Mouse (Mus musculus) cerebellum, adult 2 months (tissue): ENCODE measurements around the gene Nin. TPM values are rescaled to one million over a fixed set of nuclear protein-coding genes. Genes with fewer than 3 reads are reported as not detected.

Experiments used
- DNase-seq, 2 experiments: peaks; one replicate each; pipeline ENCODE4 v3.0.0; 2021
- H3K27ac ChIP-seq: fragments of 200-500 bp; 2 replicates; pipeline ENCODE4 v1.5.1; 2012; ENCODE audit warnings: low read length, control low read depth, inconsistent platforms; ENCODE audit not compliant: insufficient read depth
- H3K27me3 ChIP-seq: fragments of 200-500 bp; 2 replicates; pipeline ENCODE4 v1.6.1; 2012; ENCODE audit warnings: inconsistent platforms, mild to moderate bottlenecking, low read length, moderate library complexity; ENCODE audit not compliant: control insufficient read depth, insufficient read depth
- H3K4me1 ChIP-seq: fragments of 200-500 bp; 2 replicates; pipeline ENCODE4 v1.6.1; 2011; ENCODE audit warnings: low read length; ENCODE audit not compliant: control insufficient read depth, insufficient read depth
- H3K4me3 ChIP-seq: fragments of 200-500 bp; replicated peaks from 2 replicates; pipeline ENCODE3; 2011; ENCODE audit warnings: mild to moderate bottlenecking, low read depth, low read length, control low read depth; ENCODE audit not compliant: insufficient read depth
- CTCF ChIP-seq: fragments of 200-500 bp; IDR thresholded peaks from 2 replicates; pipeline ENCODE4 v1.5.1; 2011; ENCODE audit warnings: low read depth, mild to moderate bottlenecking, control low read depth, low read length, moderate library complexity, borderline replicate concordance; ENCODE audit not compliant: insufficient read depth
- POLR2A ChIP-seq: fragments of 200-500 bp; IDR thresholded peaks from 2 replicates; pipeline ENCODE4 v1.6.1; 2011; ENCODE audit warnings: low read length, control low read depth, borderline replicate concordance; ENCODE audit not compliant: insufficient read depth
- WGBS: fragments of 180-500 bp; shearing (Covaris S2); methylation state at CpG from one replicate; pipeline ENCODE4 v1.1.7; 2018; 5-methylcytosine and 5-hydroxymethylcytosine counted together
- polyA plus RNA-seq: library from polyadenylated mRNA; depleted of rRNA; stranded (reverse); fragments of >200 nt; gene quantifications from 2 replicates; pipeline ENCODE4 v1.2.3, GENCODE M21; 2012

The Nin gene
- polyA plus RNA-seq, 1 experiment = 7.2 TPM

DNA sequence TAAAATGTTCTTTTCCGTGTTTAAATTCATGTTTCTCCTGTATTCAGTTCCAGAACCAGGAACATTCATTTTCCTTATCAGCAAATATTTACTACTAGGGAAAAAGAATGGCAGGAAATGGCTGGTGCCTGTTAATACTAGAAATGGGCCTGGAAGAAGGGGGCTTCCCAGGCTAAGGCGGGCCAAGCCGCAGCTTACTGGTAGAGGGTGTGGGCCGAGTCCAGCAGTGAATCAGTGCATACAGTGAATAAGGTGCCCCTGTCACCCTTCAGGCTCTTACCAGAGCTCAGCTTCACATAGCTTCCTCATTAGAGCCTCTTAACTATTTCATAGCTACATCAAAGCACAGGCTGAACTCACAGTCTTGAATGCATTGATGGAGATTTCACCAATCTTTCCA, 89.9 kb downstream of the Nin start:
- no peak overlapping the region for H3K4me3 ChIP-seq
- no peak overlapping the region for H3K27ac ChIP-seq
- 93% methylated on average over 4 of the region's 4 CpGs for WGBS
- TF ChIP-seq CTCF (no peak), POLR2A (no peak)
- H3K4me1 ChIP-seq = no peaks in the 10 kb centered on the region
- H3K27me3 ChIP-seq = no peaks in the 10 kb centered on the region
- DNase-seq = no peak

DNA sequence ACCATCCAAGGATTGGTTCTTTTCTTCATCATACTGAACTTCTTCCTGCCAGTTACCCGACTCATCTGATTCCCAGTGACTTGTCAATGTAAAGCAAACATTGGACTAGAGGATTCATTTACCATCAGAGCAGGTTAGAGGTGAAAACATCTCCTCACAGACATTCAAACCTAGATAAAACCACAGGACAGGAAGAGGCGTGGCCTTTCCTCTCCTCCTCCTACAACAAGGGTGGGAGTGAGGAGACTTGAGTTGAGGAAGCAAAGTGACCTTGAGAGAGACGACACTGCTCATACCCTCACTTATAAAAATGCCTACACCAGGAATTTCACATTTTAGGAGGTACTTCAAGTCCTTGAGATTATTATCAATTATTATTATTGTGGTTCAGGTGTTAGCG, 95.4 kb downstream of the Nin start:
- Histone ChIP-seq H3K4me1 (no peaks in the 10 kb centered on the region), H3K27me3 (no peaks in the 10 kb centered on the region), H3K27ac (no peak overlapping the region), H3K4me3 (no peak overlapping the region)
- TF ChIP-seq POLR2A (no peak), CTCF (no peak)
- 87% methylated on average over 4 of the region's 4 CpGs for WGBS
- DNase-seq = no peak

DNA sequence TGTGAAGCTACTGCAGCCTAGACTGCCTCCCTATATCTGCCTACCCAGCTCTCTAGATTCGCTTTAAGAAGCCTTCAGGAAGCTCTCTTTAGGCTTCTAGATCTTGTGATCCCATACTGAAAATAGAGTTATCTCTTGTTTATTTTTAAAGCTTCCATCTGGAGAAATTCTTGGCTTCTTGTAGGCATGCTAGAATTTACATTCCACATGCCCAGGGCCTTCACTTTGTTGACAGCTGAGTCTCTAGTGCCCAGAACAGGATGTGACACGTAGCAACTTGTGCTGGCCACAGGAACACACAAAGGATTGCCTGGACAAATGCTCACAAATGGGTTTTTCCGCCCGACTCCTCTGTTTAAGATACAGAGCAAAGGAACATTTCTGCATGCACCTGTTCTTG, 97.6 kb downstream of the Nin start:
- no peaks in the 10 kb centered on the region for H3K27me3 ChIP-seq
- no peak for DNase-seq
- no peaks in the 10 kb centered on the region for H3K4me1 ChIP-seq
- 86% methylated on average over 4 of the region's 4 CpGs for WGBS
- no peak overlapping the region for H3K4me3 ChIP-seq
- H3K27ac ChIP-seq = no peak overlapping the region
- TF ChIP-seq CTCF (no peak), POLR2A (no peak)

DNA sequence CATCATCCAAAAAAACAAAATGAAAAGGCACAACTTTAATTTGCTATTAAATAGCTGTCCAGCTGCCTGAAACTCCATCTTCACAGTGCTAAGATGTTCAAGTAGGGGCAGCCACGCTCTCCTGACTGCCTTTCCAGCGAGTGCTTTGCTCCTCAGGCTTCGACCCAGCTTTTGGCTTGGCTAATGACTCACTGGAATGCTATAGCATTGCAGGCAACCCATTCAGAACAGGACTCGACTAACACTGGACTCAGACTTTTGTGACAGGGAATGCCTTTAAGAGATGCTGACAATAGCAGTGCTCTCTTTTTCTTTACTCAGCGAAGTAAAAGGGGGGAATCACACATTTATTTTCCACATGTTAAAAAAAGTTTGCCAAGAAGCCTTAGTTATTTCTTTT, 101.8 kb downstream of the Nin start:
- Histone ChIP-seq H3K4me1 (no peaks in the 10 kb centered on the region), H3K27me3 (no peaks in the 10 kb centered on the region), H3K4me3 (no peak overlapping the region), H3K27ac (no peak overlapping the region)
- WGBS = 50% methylated on average over 5 of the region's 5 CpGs
- no peak for DNase-seq
- TF ChIP-seq POLR2A = no peak
- no peak for TF ChIP-seq CTCF

DNA sequence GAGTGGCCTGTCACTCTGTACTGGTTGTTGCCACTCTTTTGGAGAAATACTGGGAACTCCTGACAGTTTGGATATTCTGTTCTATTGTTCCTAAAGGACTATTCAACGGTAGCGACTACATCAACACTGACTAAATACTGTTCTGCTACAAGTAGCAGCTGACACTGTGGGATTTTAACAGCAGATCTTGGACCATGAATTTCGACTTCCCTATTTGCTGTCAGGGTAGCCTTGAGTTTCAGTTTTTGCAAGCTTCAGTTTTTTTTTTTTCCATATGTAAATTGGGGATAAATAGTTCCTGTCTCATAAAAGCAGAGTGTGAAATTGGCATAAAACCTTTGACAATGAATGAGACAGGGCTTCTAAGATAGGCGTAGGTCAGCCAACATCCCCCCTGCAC, 103.2 kb downstream of the Nin start:
- DNase-seq = no peak
- H3K4me1 ChIP-seq = no peaks in the 10 kb centered on the region
- no peak overlapping the region for H3K4me3 ChIP-seq
- 94% methylated on average over 4 of the region's 4 CpGs for WGBS
- TF ChIP-seq POLR2A = no peak
- TF ChIP-seq CTCF = no peak
- H3K27ac ChIP-seq = no peak overlapping the region
- H3K27me3 ChIP-seq = no peaks in the 10 kb centered on the region

DNA sequence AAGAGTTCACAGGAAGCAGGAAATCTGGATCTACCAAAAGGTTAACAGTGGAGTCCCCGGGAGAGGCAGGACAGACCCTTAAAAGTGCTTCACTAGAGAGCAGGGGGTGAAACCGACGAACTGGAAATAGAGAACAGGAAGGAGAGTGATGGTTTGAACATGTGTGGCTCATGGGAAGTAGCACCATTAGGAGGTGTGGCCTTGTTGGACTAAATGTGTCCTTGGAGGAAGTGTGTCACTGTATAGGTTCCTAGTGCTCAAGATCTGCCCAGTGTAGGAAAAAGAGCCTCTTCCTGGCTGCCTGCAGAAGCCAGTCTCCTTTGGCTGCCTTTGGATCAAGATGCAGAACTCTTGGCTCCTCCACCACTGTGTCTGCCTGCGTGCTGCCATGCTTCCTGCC, 108.4 kb downstream of the Nin start:
- DNase-seq = no peak
- Histone ChIP-seq H3K27me3 (no peaks in the 10 kb centered on the region), H3K27ac (no peak overlapping the region), H3K4me1 (no peaks in the 10 kb centered on the region), H3K4me3 (no peak overlapping the region)
- 81% methylated on average over 4 of the region's 4 CpGs for whole genome bisulfite sequencing
- TF ChIP-seq CTCF (no peak), POLR2A (no peak)

DNA sequence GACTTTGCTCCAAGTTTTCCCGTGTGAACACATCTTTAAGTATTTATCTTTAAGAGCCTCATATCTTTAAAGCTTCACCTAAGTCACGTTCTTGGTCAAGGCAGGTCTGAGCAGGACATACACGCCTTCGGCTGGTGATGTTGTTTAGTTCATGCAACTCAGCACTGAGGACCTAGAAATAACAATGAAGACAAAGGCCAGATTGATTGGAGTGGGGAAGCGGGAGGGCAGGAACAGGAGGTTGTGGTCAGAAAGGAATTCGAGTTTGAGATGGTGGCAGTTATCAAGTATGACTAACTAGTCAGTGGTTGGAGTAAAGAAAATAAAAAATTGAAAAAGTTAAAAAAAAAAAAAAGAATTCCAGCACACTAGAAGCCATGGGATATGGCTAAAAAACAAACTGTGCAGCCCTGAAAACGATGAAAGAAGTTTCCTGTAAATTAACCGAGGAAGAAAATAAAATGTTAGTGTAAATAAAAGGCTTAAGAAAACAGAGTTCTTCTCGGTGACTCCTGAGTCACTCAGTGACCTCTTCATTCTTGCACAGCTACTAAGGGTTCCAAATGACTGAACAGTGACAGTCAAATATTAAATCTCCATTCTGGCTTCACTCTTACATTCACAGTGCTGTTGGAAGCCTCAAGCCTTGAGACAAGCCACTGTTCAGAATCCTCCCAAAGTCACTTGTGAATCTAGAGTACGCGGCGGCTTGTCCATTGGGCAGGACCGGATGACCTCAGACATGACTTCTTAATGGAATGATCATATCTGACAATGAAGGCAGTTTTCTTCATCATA, 115.1 kb downstream of the Nin start:
- TF ChIP-seq POLR2A (no peak), CTCF (no peak)

DNA sequence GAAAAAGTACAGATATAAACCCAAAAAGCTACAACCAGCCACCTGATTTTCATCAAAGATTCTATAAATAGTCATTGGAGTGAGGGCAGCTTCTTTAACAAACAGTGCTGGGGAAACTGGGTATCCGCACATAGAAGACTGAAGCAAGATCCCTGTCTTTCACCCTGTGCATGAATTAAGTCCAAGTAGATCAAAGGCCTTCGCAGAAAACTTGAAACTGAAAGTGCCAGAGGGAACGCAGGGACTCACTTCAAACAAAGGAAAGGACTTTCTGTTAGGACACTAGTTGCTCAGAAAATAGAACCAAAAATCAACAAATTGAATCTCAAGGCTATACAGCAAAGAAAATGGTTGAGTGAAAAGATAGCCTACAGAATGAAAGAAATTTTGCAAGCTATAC, 118.1 kb downstream of the Nin start:
- WGBS = 76% methylated on average over 3 of the region's 3 CpGs
- TF ChIP-seq POLR2A (no peak), CTCF (no peak)
- no peaks in the 10 kb centered on the region for H3K27me3 ChIP-seq
- H3K4me1 ChIP-seq = no peaks in the 10 kb centered on the region
- no peak overlapping the region for H3K27ac ChIP-seq
- H3K4me3 ChIP-seq = no peak overlapping the region
- no peak for DNase-seq

More for the DNA sequence above, 115.1 kb downstream of the Nin start:
- WGBS = 87% methylated on average over 13 of the region's 13 CpGs
- Histone ChIP-seq H3K4me3 (no peak overlapping the region), H3K4me1 (no peaks in the 10 kb centered on the region), H3K27me3 (no peaks in the 10 kb centered on the region), H3K27ac (no peak overlapping the region)
- DNase-seq = no peak
